In the genomic region with DNA sequence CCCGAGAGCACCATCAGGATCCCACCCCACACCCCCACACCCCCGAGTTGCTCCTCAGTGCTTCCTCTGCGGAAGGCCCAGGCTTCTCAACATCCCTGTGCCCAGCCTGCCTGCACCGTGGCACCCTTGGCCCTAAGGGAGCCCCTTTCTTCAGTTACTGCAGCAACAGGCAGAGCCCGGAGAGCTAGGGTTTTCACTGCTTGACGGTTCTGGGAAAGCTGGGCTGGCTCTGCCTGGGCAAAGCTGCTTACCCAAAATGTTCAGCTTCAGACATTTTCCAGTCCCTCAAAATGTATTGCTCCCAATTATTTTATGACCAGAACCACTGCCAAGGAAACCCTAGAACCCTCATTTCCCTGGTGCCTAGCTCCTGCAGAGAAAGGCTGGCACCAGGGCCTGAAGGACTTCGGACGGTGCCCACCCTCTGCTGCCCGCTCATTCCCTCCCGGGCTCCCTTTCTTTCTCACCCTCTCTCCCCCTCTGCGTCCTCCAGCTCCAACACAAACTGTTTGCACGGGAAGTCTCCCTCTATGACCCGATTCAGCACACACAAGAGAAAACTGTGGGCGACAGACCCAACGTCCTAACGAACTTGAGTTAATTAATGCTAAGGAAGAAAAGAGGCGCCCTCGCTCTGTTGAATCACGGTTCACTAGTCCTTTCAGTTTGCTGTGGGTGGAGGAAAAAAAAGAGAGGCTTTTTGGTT, we compare ENCODE assay signal across 10 mouse cellular contexts. TPM values are rescaled to one million over a fixed set of nuclear protein-coding genes. Genes with fewer than 3 reads are reported as not detected.
DNase-seq lines count a peak whose midpoint lies in the region; ATAC-seq and TF ChIP-seq lines count a peak whose summit lies in the region.
"Had no signal": no experiment of that assay in that cellular context is flagged by ENCODE, and none has a peak within 500 bp of the region (broad histone marks: within the 10 kb centered on the region; RNA-seq: fewer than 3 reads in every experiment).

No protein-coding gene starts in this region.

- no peak overlapping the region for H3K4me3 ChIP-seq in lung, embryonic 16.5 days (ENCODE audit: low read length)
- H3K4me3 ChIP-seq in lung, postnatal 0 days (ENCODE audit: low read depth, low read length), result no peak overlapping the region
- peak overlapping the region; percentile 5; the same call in 1 of the 2 replicates for H3K4me3 ChIP-seq in hindbrain, embryonic 16.5 days (ENCODE audit: low read length)
- 0 out of 2 replicates have a peak overlapping the region, but pooled peaks have one; percentile 3 for H3K4me3 ChIP-seq in olfactory bulb, adult 2 months (ENCODE audit: insufficient read depth, low read depth, low read length)

- H3K9me3 ChIP-seq in lung, embryonic 16.5 days (ENCODE audit: control insufficient read depth, low read length), result no peaks in the 10 kb centered on the region
- no peaks in the 10 kb centered on the region for H3K9me3 ChIP-seq in lung, postnatal 0 days (ENCODE audit: low read length)
- no peaks in the 10 kb centered on the region for H3K9me3 ChIP-seq in hindbrain, embryonic 16.5 days (ENCODE audit: control insufficient read depth, low read length)

- H3K27ac ChIP-seq in lung, embryonic 16.5 days (ENCODE audit: low read length), result no peak overlapping the region
- no peak overlapping the region for H3K27ac ChIP-seq in lung, postnatal 0 days (ENCODE audit: low read length)
- H3K27ac ChIP-seq in hindbrain, embryonic 16.5 days (ENCODE audit: low read depth, low read length), result peak overlapping the region; percentile 55
- peak overlapping the region; percentile 52; the same call in 1 of the 2 replicates for H3K27ac ChIP-seq in olfactory bulb, adult 2 months (ENCODE audit: insufficient read depth, low read depth, low read length)

- TF ChIP-seq POLR2A in olfactory bulb, adult 2 months (IDR thresholded peaks at IDR 0.05; ENCODE audit: insufficient read depth, low read depth, low read length), result no peak

- TF ChIP-seq EP300 in lung, postnatal 0 days (IDR thresholded peaks at IDR 0.05), result no peak

- no peak for ATAC-seq in lung, embryonic 16.5 days (ENCODE audit: low read depth)
- ATAC-seq in lung, postnatal 0 days, result no peak
- peak; percentile 67 for ATAC-seq in hindbrain, embryonic 16.5 days
- no peak for ATAC-seq in cerebellum, adult (ENCODE audit: insufficient number of reproducible peaks, low FRiP score, low TSS enrichment)

- no peak for TF ChIP-seq CTCF in lung, postnatal 0 days (IDR thresholded peaks at IDR 0.05)
- no peak for TF ChIP-seq CTCF in olfactory bulb, adult 2 months (IDR thresholded peaks at IDR 0.05; ENCODE audit: insufficient read depth, low read depth, low read length)

- peaks cover 12% of the 10 kb centered on the region; the same call in 1 of the 2 replicates for H3K27me3 ChIP-seq in lung, embryonic 16.5 days (ENCODE audit: control insufficient read depth, insufficient read depth, low read depth, low read length)
- H3K27me3 ChIP-seq in lung, postnatal 0 days (replicated peaks; ENCODE audit: insufficient read depth, low read length), result no peaks in the 10 kb centered on the region
- H3K27me3 ChIP-seq in hindbrain, embryonic 16.5 days (replicated peaks; ENCODE audit: control insufficient read depth, insufficient read depth, low read length), result peaks cover 26% of the 10 kb centered on the region

- 33% methylated on average over 19 of the region's 19 CpGs for WGBS in lung, embryonic 16.5 days
- WGBS in lung, postnatal 0 days, result 57% methylated on average over 18 of the region's 19 CpGs
- WGBS in hindbrain, embryonic 16.5 days, result 5% methylated on average over 19 of the region's 19 CpGs
- 29% methylated on average over 19 of the region's 19 CpGs for WGBS in olfactory bulb, adult 2 months

- H3K4me1 ChIP-seq in lung, embryonic 16.5 days (replicated peaks; ENCODE audit: control insufficient read depth, insufficient read depth, low read length), result peaks cover 56% of the 10 kb centered on the region
- H3K4me1 ChIP-seq in lung, postnatal 0 days (ENCODE audit: insufficient read depth, low read depth, low read length), result peaks cover 15% of the 10 kb centered on the region
- peaks cover 42% of the 10 kb centered on the region for H3K4me1 ChIP-seq in hindbrain, embryonic 16.5 days (ENCODE audit: control insufficient read depth, insufficient read depth, low read depth, low read length)
- peaks cover 52% of the 10 kb centered on the region for H3K4me1 ChIP-seq in olfactory bulb, adult 2 months (ENCODE audit: control insufficient read depth, insufficient read depth, low read length)

- H3K9ac ChIP-seq in lung, embryonic 16.5 days (ENCODE audit: low read length), result peak overlapping the region; percentile 5; the same call in 1 of the 2 replicates
- H3K9ac ChIP-seq in lung, postnatal 0 days (replicated peaks; ENCODE audit: low read depth), result no peak overlapping the region
- H3K9ac ChIP-seq in hindbrain, embryonic 16.5 days (ENCODE audit: low read depth, low read length), result 0 out of 2 replicates have a peak overlapping the region, but pooled peaks have one; percentile 11

- H3K36me3 ChIP-seq in lung, embryonic 16.5 days (ENCODE audit: control insufficient read depth, insufficient read depth, low read length), result no peaks in the 10 kb centered on the region
- no peaks in the 10 kb centered on the region for H3K36me3 ChIP-seq in lung, postnatal 0 days (ENCODE audit: insufficient read depth, low read length)
- H3K36me3 ChIP-seq in hindbrain, embryonic 16.5 days (ENCODE audit: control insufficient read depth, insufficient read depth, low read length), result no peaks in the 10 kb centered on the region

- H3K4me2 ChIP-seq in lung, embryonic 16.5 days (ENCODE audit: low read depth, low read length), result peak overlapping the region; percentile 10; the same call in 1 of the 2 replicates
- H3K4me2 ChIP-seq in lung, postnatal 0 days (replicated peaks; ENCODE audit: low read depth, low read length), result no peak overlapping the region
- H3K4me2 ChIP-seq in hindbrain, embryonic 16.5 days (ENCODE audit: low read length), result peak overlapping the region; percentile 43
- H3K4me2 ChIP-seq: liver, embryonic 11.5 days had no signal

- peak; percentile 48 for DNase-seq in embryo, embryonic 10.5 days (ENCODE audit: low spot score)
- DNase-seq in embryo, embryonic 9.5 days (ENCODE audit: extremely low spot score), result no peak
- no peak for DNase-seq in lung, postnatal 0 days (ENCODE audit: low spot score)
- no peak for DNase-seq in ovary, postnatal 36 days (ENCODE audit: low spot score)
- DNase-seq: kidney, adult 18-20 months had no signal

RNA-seq across cellular contexts. Expression of a gene that starts 20.5 kb away (rescaled TPM):
- 43.9 and 44.6 TPM in 2 replicates for polyA plus RNA-seq in lung, embryonic 16.5 days (2015; fragmentation: Nextera tagmentation; extraction: Ambion mirVana)
- polyA plus RNA-seq in lung, postnatal 0 days (2015; fragmentation: Nextera tagmentation; extraction: Ambion mirVana), result 38.8 and 45.1 TPM in 2 replicates
- 94.3 and 109 TPM in 2 replicates for polyA plus RNA-seq in hindbrain, embryonic 16.5 days (2015; fragmentation: Nextera tagmentation; extraction: Ambion mirVana)
- polyA plus RNA-seq in olfactory bulb, adult 2 months (2012; ENCODE audit: insufficient read depth, insufficient read length, low replicate concordance, missing spikeins), result not detected in 2 replicates

RNA-seq across cellular contexts. Expression of a gene that starts 43.0 kb away (rescaled TPM):
- 6.3 and 6.5 TPM in 2 replicates for polyA plus RNA-seq in lung, embryonic 16.5 days (2015; fragmentation: Nextera tagmentation; extraction: Ambion mirVana)
- 6.2 and 6.8 TPM in 2 replicates for polyA plus RNA-seq in lung, postnatal 0 days (2015; fragmentation: Nextera tagmentation; extraction: Ambion mirVana)
- 15.4 and 17.1 TPM in 2 replicates for polyA plus RNA-seq in hindbrain, embryonic 16.5 days (2015; fragmentation: Nextera tagmentation; extraction: Ambion mirVana)
- polyA plus RNA-seq in olfactory bulb, adult 2 months (2012; ENCODE audit: insufficient read depth, insufficient read length, low replicate concordance, missing spikeins), result not detected in 2 replicates

RNA-seq across cellular contexts. Expression of a gene that starts 51.6 kb away (rescaled TPM):
- polyA plus RNA-seq in lung, embryonic 16.5 days (2015; fragmentation: Nextera tagmentation; extraction: Ambion mirVana), result 38.6 and 43.0 TPM in 2 replicates
- 24.4 and 24.8 TPM in 2 replicates for polyA plus RNA-seq in lung, postnatal 0 days (2015; fragmentation: Nextera tagmentation; extraction: Ambion mirVana)
- polyA plus RNA-seq in hindbrain, embryonic 16.5 days (2015; fragmentation: Nextera tagmentation; extraction: Ambion mirVana), result 40.6 and 40.7 TPM in 2 replicates
- not detected in 2 replicates for polyA plus RNA-seq in olfactory bulb, adult 2 months (2012; ENCODE audit: insufficient read depth, insufficient read length, low replicate concordance, missing spikeins)

RNA-seq across cellular contexts. Expression of a gene that starts 56.9 kb away (rescaled TPM):
- polyA plus RNA-seq in lung, embryonic 16.5 days (2015; fragmentation: Nextera tagmentation; extraction: Ambion mirVana), result 3.1 and 3.7 TPM in 2 replicates
- 2.0 and 2.8 TPM in 2 replicates for polyA plus RNA-seq in lung, postnatal 0 days (2015; fragmentation: Nextera tagmentation; extraction: Ambion mirVana)
- 0.82 and 0.89 TPM in 2 replicates for polyA plus RNA-seq in hindbrain, embryonic 16.5 days (2015; fragmentation: Nextera tagmentation; extraction: Ambion mirVana)
- polyA plus RNA-seq in olfactory bulb, adult 2 months (2012; ENCODE audit: insufficient read depth, insufficient read length, low replicate concordance, missing spikeins), result not detected in 2 replicates

Comparison
In these comparisons a context has a peak if more than half of its experiments do, and no peak if none do; other contexts are left out.
1. H3K27ac ChIP-seq: peak in hindbrain, embryonic 16.5 days (single experiment) and olfactory bulb, adult 2 months (single experiment); none in lung, embryonic 16.5 days (single experiment) and lung, postnatal 0 days (single experiment).
2. H3K4me3 ChIP-seq: peak in hindbrain, embryonic 16.5 days (single experiment) and olfactory bulb, adult 2 months (single experiment); none in lung, embryonic 16.5 days (single experiment) and lung, postnatal 0 days (single experiment).
3. RNA of a gene that starts 51.6 kb away (polyA plus RNA-seq): 38.6 to 43.0 TPM in lung, embryonic 16.5 days, 40.6 to 40.7 TPM in hindbrain, embryonic 16.5 days and 24.4 to 24.8 TPM in lung, postnatal 0 days; not detected in olfactory bulb, adult 2 months; every median in the first group is over 10 times any median in the second.